Mouse (Mus musculus) liver, embryonic 16.5 days (tissue): ENCODE results near the gene Wipf3. TPM values are rescaled to one million over a fixed set of nuclear protein-coding genes. Genes with fewer than 3 reads are reported as not detected.

Experiments
- ATAC-seq: fragments of 200-750 bp; cut with Nextera tagmentation; 2 replicates; pipeline ENCODE4 v1.8.0; 2017; ENCODE audit warnings: low read depth, mild to moderate bottlenecking, moderate number of reproducible peaks, moderate library complexity
- H3K27ac ChIP-seq: fragments of 300-500 bp; sonication (generic); 2 replicates; pipeline ENCODE4 v1.5.1; 2014; ENCODE audit warnings: mild to moderate bottlenecking, low read length
- H3K27me3 ChIP-seq: fragments of 300-500 bp; sonication (generic); 2 replicates; pipeline ENCODE4 v1.6.1; 2014; ENCODE audit warnings: low read depth, low read length, mixed read lengths; ENCODE audit not compliant: control insufficient read depth, insufficient read depth
- H3K36me3 ChIP-seq: fragments of 300-500 bp; sonication (generic); 2 replicates; pipeline ENCODE4 v1.6.1; 2014; ENCODE audit warnings: mild to moderate bottlenecking; ENCODE audit not compliant: control insufficient read depth, insufficient read depth
- H3K4me1 ChIP-seq: fragments of 300-500 bp; sonication (generic); 2 replicates; pipeline ENCODE4 v1.6.1; 2014; ENCODE audit warnings: low read depth, low read length, mixed read lengths; ENCODE audit not compliant: control insufficient read depth
- H3K4me2 ChIP-seq: fragments of 300-500 bp; sonication (generic); 2 replicates; pipeline ENCODE4 v1.6.1; 2014; ENCODE audit warnings: low read depth, low read length, mixed read lengths
- H3K4me3 ChIP-seq: fragments of 300-500 bp; sonication (generic); 2 replicates; pipeline ENCODE4 v1.5.1; 2014; ENCODE audit warnings: low read depth, mild to moderate bottlenecking, low read length
- H3K9ac ChIP-seq: fragments of 300-500 bp; sonication (generic); 2 replicates; pipeline ENCODE4 v1.6.1; 2014; ENCODE audit warnings: low read depth, low read length
- H3K9me3 ChIP-seq: fragments of 300-500 bp; sonication (generic); replicated peaks from 2 replicates; pipeline ENCODE4 v1.6.1; 2016; ENCODE audit warnings: low read length; ENCODE audit not compliant: control insufficient read depth
- WGBS: fragments of 180-500 bp; shearing (Covaris S2); extraction: QIAGEN DNeasy Blood & Tissue Kit; methylation state at CpG from one replicate; pipeline ENCODE4 v1.1.7; 2014; ENCODE audit not compliant: insufficient replicate concordance; 5-methylcytosine and 5-hydroxymethylcytosine counted together
- polyA plus RNA-seq: library from polyadenylated mRNA; unstranded; fragments of >200 nt; fragmentation: Nextera tagmentation; extraction: Ambion mirVana; gene quantifications from 2 replicates; pipeline ENCODE4 v1.2.1, GENCODE M21; 2015

The Wipf3 gene
- polyA plus RNA-seq, 1 experiment from 2014 or later: 0.12 TPM

GRCm38 (mm10) chr6:54543646-54544045 is 114.2 kb downstream of the Wipf3 start:
- H3K27ac ChIP-seq: no peak overlapping the region
- no peak for ATAC-seq
- no peaks in the 10 kb centered on the region for H3K4me1 ChIP-seq
- 53% methylated on average over 2 of the region's 2 CpGs for WGBS
- H3K27me3 ChIP-seq: no peaks in the 10 kb centered on the region
- no peaks in the 10 kb centered on the region for H3K36me3 ChIP-seq
- H3K9me3 ChIP-seq: no peaks in the 10 kb centered on the region
- H3K9ac ChIP-seq: no peak overlapping the region
- no peak overlapping the region for H3K4me2 ChIP-seq
- no peak overlapping the region for H3K4me3 ChIP-seq

- H3K4me3 ChIP-seq: no peak overlapping the region
- no peaks in the 10 kb centered on the region for H3K27me3 ChIP-seq
- no peaks in the 10 kb centered on the region for H3K4me1 ChIP-seq
- H3K36me3 ChIP-seq: no peaks in the 10 kb centered on the region
- H3K4me2 ChIP-seq: no peak overlapping the region
- 62% methylated on average over 13 of the region's 13 CpGs for WGBS
- no peak overlapping the region for H3K27ac ChIP-seq
- ATAC-seq: no peak; the same call in 1 of the 2 replicates
- no peaks in the 10 kb centered on the region for H3K9me3 ChIP-seq
- H3K9ac ChIP-seq: no peak overlapping the region
These were observed 119.1 kb downstream of the Wipf3 start for GRCm38 (mm10) chr6:54548314-54549019.

GRCm38 (mm10) chr6:54549311-54549710 is 119.9 kb downstream of the Wipf3 start:
- WGBS: 51% methylated on average over 4 of the region's 4 CpGs
- H3K36me3 ChIP-seq: no peaks in the 10 kb centered on the region

GRCm38 (mm10) chr6:54550801-54551323 is 121.5 kb downstream of the Wipf3 start:
- Histone ChIP-seq H3K27ac (no peak overlapping the region), H3K36me3 (no peaks in the 10 kb centered on the region), H3K4me1 (no peaks in the 10 kb centered on the region), H3K27me3 (no peaks in the 10 kb centered on the region), H3K4me2 (no peak overlapping the region), H3K4me3 (no peak overlapping the region), H3K9ac (no peak overlapping the region), H3K9me3 (no peaks in the 10 kb centered on the region)
- no peak for ATAC-seq
- 65% methylated on average over 6 of the region's 7 CpGs for WGBS

More at GRCm38 (mm10) chr6:54549311-54549710, 119.9 kb downstream of the Wipf3 start:
- H3K9me3 ChIP-seq: no peaks in the 10 kb centered on the region
- no peak for ATAC-seq
- no peak overlapping the region for H3K4me3 ChIP-seq
- no peak overlapping the region for H3K9ac ChIP-seq
- no peak overlapping the region for H3K4me2 ChIP-seq
- H3K4me1 ChIP-seq: no peaks in the 10 kb centered on the region
- no peak overlapping the region for H3K27ac ChIP-seq
- H3K27me3 ChIP-seq: no peaks in the 10 kb centered on the region

GRCm38 (mm10) chr6:54552721-54553413 is 123.5 kb downstream of the Wipf3 start:
- no peak overlapping the region for H3K9ac ChIP-seq
- no peak for ATAC-seq
- WGBS: 56% methylated on average over 9 of the region's 9 CpGs
- H3K4me1 ChIP-seq: no peaks in the 10 kb centered on the region
- no peak overlapping the region for H3K4me3 ChIP-seq
- no peaks in the 10 kb centered on the region for H3K9me3 ChIP-seq
- no peaks in the 10 kb centered on the region for H3K27me3 ChIP-seq
- no peak overlapping the region for H3K4me2 ChIP-seq
- no peaks in the 10 kb centered on the region for H3K36me3 ChIP-seq
- H3K27ac ChIP-seq: no peak overlapping the region

Other genes with a start within 250 kb of the Wipf3 start
- gene Prr15, start 103.8 kb upstream of the Wipf3 start, polyA plus RNA-seq: 1.3 and 1.6 TPM in 2 replicates
- 0.09 and 0.34 TPM in 2 replicates for gene Scrn1, start 136.9 kb downstream of the Wipf3 start, polyA plus RNA-seq
- 2.1 and 2.5 TPM in 2 replicates for gene Plekha8, start 165.5 kb downstream of the Wipf3 start, polyA plus RNA-seq
- 4.1 and 4.3 TPM in 2 replicates for gene Fkbp14, start 167.7 kb downstream of the Wipf3 start, polyA plus RNA-seq